Mouse (Mus musculus) liver, adult 2 months (tissue): Measurements from ENCODE around the gene Mon2. TPM values are rescaled to one million over a fixed set of nuclear protein-coding genes. Genes with fewer than 3 reads are reported as not detected.

Experiments
- DNase-seq: peaks from one replicate; pipeline ENCODE4 v3.0.0-alpha.2; 2011; ENCODE audit warnings: low read depth, low spot score; ENCODE audit errors: extremely low read depth
- H3K27ac ChIP-seq: fragments of 200-500 bp; replicated peaks from 2 replicates; pipeline ENCODE4 v1.5.1; 2012; ENCODE audit warnings: low read depth, mild to moderate bottlenecking, control low read depth, inconsistent platforms, low read length; ENCODE audit not compliant: insufficient read depth
- H3K27me3 ChIP-seq: fragments of 200-500 bp; 2 replicates; pipeline ENCODE4 v1.6.1; 2012; ENCODE audit warnings: mild to moderate bottlenecking, moderate library complexity, low read length, inconsistent platforms; ENCODE audit not compliant: control insufficient read depth, insufficient read depth
- H3K36me3 ChIP-seq: fragments of 200-500 bp; 2 replicates; pipeline ENCODE4 v1.6.1; 2012; ENCODE audit warnings: low read length, inconsistent platforms; ENCODE audit not compliant: control insufficient read depth, insufficient read depth
- H3K4me1 ChIP-seq: fragments of 200-500 bp; 2 replicates; pipeline ENCODE4 v1.6.1; 2011; ENCODE audit warnings: low read length; ENCODE audit not compliant: control insufficient read depth, insufficient read depth
- H3K4me3 ChIP-seq: fragments of 200-500 bp; 2 replicates; pipeline ENCODE4 v1.5.1; 2011; ENCODE audit warnings: low read depth, mild to moderate bottlenecking, control low read depth, low read length, moderate library complexity; ENCODE audit not compliant: insufficient read depth
- H3K79me2 ChIP-seq: fragments of 200-500 bp; 2 replicates; pipeline ENCODE4 v1.6.1; 2012; ENCODE audit warnings: inconsistent platforms, mild to moderate bottlenecking, low read length, moderate library complexity; ENCODE audit not compliant: control insufficient read depth, insufficient read depth
- H3K9ac ChIP-seq: fragments of 200-500 bp; 2 replicates; pipeline ENCODE4 v1.6.1; 2012; ENCODE audit warnings: low read depth, mild to moderate bottlenecking, control low read depth, inconsistent platforms, low read length
- CTCF ChIP-seq: fragments of 200-500 bp; IDR thresholded peaks from 2 replicates; pipeline ENCODE4 v1.5.1; 2011; ENCODE audit warnings: low read depth, low read length, control low read depth
- POLR2A ChIP-seq: fragments of 200-500 bp; IDR thresholded peaks from 2 replicates; pipeline ENCODE4 v1.6.1; 2011; ENCODE audit warnings: low read length, control low read depth; ENCODE audit not compliant: insufficient read depth; ENCODE audit errors: extremely low read depth
- WGBS: fragments of 180-500 bp; shearing (Covaris S2); methylation state at CpG from one replicate; pipeline ENCODE4 v1.1.7; 2018; 5-methylcytosine and 5-hydroxymethylcytosine counted together
- polyA plus RNA-seq: library from polyadenylated mRNA; depleted of rRNA; stranded (reverse); fragments of >200 nt; gene quantifications from 2 replicates; pipeline ENCODE4 v1.2.3, GENCODE M21; 2012
- total RNA-seq: library from RNA; depleted of rRNA; stranded (reverse); fragments of >200 nt; gene quantifications from 2 replicates; pipeline ENCODE4 v1.2.3, GENCODE M21; 2014

Mon2 gene
- total and polyA plus RNA-seq, 2 experiments: 35.1 to 51.8 TPM

- no peaks in the 10 kb centered on the region for H3K27me3 ChIP-seq
- no peak overlapping the region for H3K4me3 ChIP-seq
- H3K9ac ChIP-seq: no peak overlapping the region
- no peaks in the 10 kb centered on the region for H3K79me2 ChIP-seq
- TF ChIP-seq POLR2A (no peak), CTCF (no peak)
- H3K4me1 ChIP-seq: peaks cover 4% of the 10 kb centered on the region; the same call in 1 of the 2 replicates
- no peak overlapping the region for H3K27ac ChIP-seq
- WGBS: 92% methylated on average over 9 of the region's 9 CpGs
- DNase-seq: no peak
- H3K36me3 ChIP-seq: peaks cover 18% of the 10 kb centered on the region
Observed at GRCm38 (mm10) chr10:122989916-122990315, 86.4 kb downstream of the Mon2 start.

- 63% methylated on average over 7 of the region's 7 CpGs for WGBS
- Histone ChIP-seq H3K79me2 (0 out of 2 replicates have a peak, but pooled peaks cover 3% of the 10 kb centered on the region), H3K4me3 (no peak overlapping the region), H3K9ac (no peak overlapping the region), H3K4me1 (peaks cover 4% of the 10 kb centered on the region; the same call in 1 of the 2 replicates), H3K27me3 (no peaks in the 10 kb centered on the region), H3K36me3 (peaks cover 8% of the 10 kb centered on the region), H3K27ac (no peak overlapping the region)
- DNase-seq: no peak
- TF ChIP-seq POLR2A (no peak), CTCF (no peak)
Observed at GRCm38 (mm10) chr10:122988372-122988771, 87.9 kb downstream of the Mon2 start.

DNA sequence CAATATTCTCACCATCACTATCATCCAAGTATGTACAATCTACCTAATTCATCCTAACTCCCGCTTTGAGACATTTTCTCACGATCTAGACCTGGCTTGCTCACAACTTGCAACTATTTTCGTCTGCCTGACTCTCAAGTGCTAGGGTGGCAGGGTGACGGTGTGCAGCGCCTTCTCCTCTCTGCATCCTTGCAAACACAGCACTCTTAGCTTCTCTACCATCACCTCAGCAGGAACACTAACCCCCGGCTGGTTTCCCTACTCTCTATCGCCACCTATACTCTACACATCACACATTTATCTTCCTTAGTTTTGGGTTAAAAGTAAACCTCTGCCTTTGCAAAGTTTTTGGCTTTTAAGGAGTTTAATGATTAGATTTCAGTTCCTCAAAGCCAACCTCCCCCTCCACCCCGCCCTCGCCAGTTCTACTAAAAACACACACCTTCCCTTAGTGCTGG lies 88.6 kb downstream of the Mon2 start:
- no peak overlapping the region for H3K27ac ChIP-seq
- no peaks in the 10 kb centered on the region for H3K27me3 ChIP-seq
- DNase-seq: peak; percentile 36
- H3K9ac ChIP-seq: no peak overlapping the region
- peaks cover 4% of the 10 kb centered on the region; the same call in 1 of the 2 replicates for H3K36me3 ChIP-seq
- TF ChIP-seq POLR2A (no peak), CTCF (peak; percentile 40; the same call in 1 of the 2 replicates)
- 0 out of 2 replicates have a peak, but pooled peaks cover 3% of the 10 kb centered on the region for H3K79me2 ChIP-seq
- peaks cover 4% of the 10 kb centered on the region; the same call in 1 of the 2 replicates for H3K4me1 ChIP-seq
- no peak overlapping the region for H3K4me3 ChIP-seq
- WGBS: 30% methylated on average over 9 of the region's 9 CpGs

GRCm38 (mm10) chr10:122986320-122987225 lies 89.7 kb downstream of the Mon2 start:
- WGBS: 7% methylated on average over 54 of the region's 54 CpGs
- no peaks in the 10 kb centered on the region for H3K27me3 ChIP-seq
- peak overlapping the region; percentile 98 for H3K4me3 ChIP-seq
- H3K79me2 ChIP-seq: 0 out of 2 replicates have a peak, but pooled peaks cover 3% of the 10 kb centered on the region
- TF ChIP-seq CTCF: no peak
- TF ChIP-seq POLR2A: 0 out of 2 replicates have a peak, but pooled peaks have one; percentile 42
- H3K4me1 ChIP-seq: peaks cover 4% of the 10 kb centered on the region; the same call in 1 of the 2 replicates
- DNase-seq: peak; percentile 54
- H3K27ac ChIP-seq: peak overlapping the region; percentile 100
- H3K9ac ChIP-seq: peak overlapping the region; percentile 99
- H3K36me3 ChIP-seq: peaks cover 2% of the 10 kb centered on the region; the same call in 1 of the 2 replicates

- Histone ChIP-seq H3K36me3 (no peaks in the 10 kb centered on the region), H3K27me3 (no peaks in the 10 kb centered on the region), H3K27ac (peak overlapping the region; percentile 100), H3K4me1 (peaks cover 4% of the 10 kb centered on the region; the same call in 1 of the 2 replicates), H3K79me2 (0 out of 2 replicates have a peak, but pooled peaks cover 3% of the 10 kb centered on the region), H3K4me3 (peak overlapping the region; percentile 98), H3K9ac (peak overlapping the region; percentile 99)
- TF ChIP-seq CTCF: no peak
- 0 out of 2 replicates have a peak, but pooled peaks have one; percentile 25 for TF ChIP-seq POLR2A
- 2% methylated on average over 103 of the region's 115 CpGs for WGBS
- peak; percentile 33 for DNase-seq
Observed at GRCm38 (mm10) chr10:122985515-122986319, 90.6 kb downstream of the Mon2 start.
